Mouse (Mus musculus) liver, adult 2 months (tissue): ENCODE data around the gene Leng1. TPM values are rescaled to one million over a fixed set of nuclear protein-coding genes. Genes with fewer than 3 reads are reported as not detected.
"Not testable (repeated sequence)": the region's sequence is repeated elsewhere in the genome, so short reads cannot be mapped to it uniquely, and the experiment has no call there.

Experiments used
- DNase-seq: peaks from one replicate; pipeline ENCODE4 v3.0.0-alpha.2; 2011; ENCODE audit warnings: low read depth, low spot score; ENCODE audit errors: extremely low read depth
- H3K27ac ChIP-seq: fragments of 200-500 bp; replicated peaks from 2 replicates; pipeline ENCODE4 v1.5.1; 2012; ENCODE audit warnings: low read depth, mild to moderate bottlenecking, control low read depth, inconsistent platforms, low read length; ENCODE audit not compliant: insufficient read depth
- H3K27me3 ChIP-seq: fragments of 200-500 bp; 2 replicates; pipeline ENCODE4 v1.6.1; 2012; ENCODE audit warnings: mild to moderate bottlenecking, moderate library complexity, low read length, inconsistent platforms; ENCODE audit not compliant: control insufficient read depth, insufficient read depth
- H3K36me3 ChIP-seq: fragments of 200-500 bp; 2 replicates; pipeline ENCODE4 v1.6.1; 2012; ENCODE audit warnings: low read length, inconsistent platforms; ENCODE audit not compliant: control insufficient read depth, insufficient read depth
- H3K4me1 ChIP-seq: fragments of 200-500 bp; 2 replicates; pipeline ENCODE4 v1.6.1; 2011; ENCODE audit warnings: low read length; ENCODE audit not compliant: control insufficient read depth, insufficient read depth
- H3K4me3 ChIP-seq: fragments of 200-500 bp; 2 replicates; pipeline ENCODE4 v1.5.1; 2011; ENCODE audit warnings: low read depth, mild to moderate bottlenecking, control low read depth, low read length, moderate library complexity; ENCODE audit not compliant: insufficient read depth
- H3K79me2 ChIP-seq: fragments of 200-500 bp; 2 replicates; pipeline ENCODE4 v1.6.1; 2012; ENCODE audit warnings: inconsistent platforms, mild to moderate bottlenecking, low read length, moderate library complexity; ENCODE audit not compliant: control insufficient read depth, insufficient read depth
- H3K9ac ChIP-seq: fragments of 200-500 bp; 2 replicates; pipeline ENCODE4 v1.6.1; 2012; ENCODE audit warnings: low read depth, mild to moderate bottlenecking, control low read depth, inconsistent platforms, low read length
- CTCF ChIP-seq: fragments of 200-500 bp; IDR thresholded peaks from 2 replicates; pipeline ENCODE4 v1.5.1; 2011; ENCODE audit warnings: low read depth, low read length, control low read depth
- POLR2A ChIP-seq: fragments of 200-500 bp; IDR thresholded peaks from 2 replicates; pipeline ENCODE4 v1.6.1; 2011; ENCODE audit warnings: low read length, control low read depth; ENCODE audit not compliant: insufficient read depth; ENCODE audit errors: extremely low read depth
- WGBS: fragments of 180-500 bp; shearing (Covaris S2); methylation state at CpG from one replicate; pipeline ENCODE4 v1.1.7; 2018; 5-methylcytosine and 5-hydroxymethylcytosine counted together
- polyA plus RNA-seq: library from polyadenylated mRNA; depleted of rRNA; stranded (reverse); fragments of >200 nt; gene quantifications from 2 replicates; pipeline ENCODE4 v1.2.3, GENCODE M21; 2012
- total RNA-seq: library from RNA; depleted of rRNA; stranded (reverse); fragments of >200 nt; gene quantifications from 2 replicates; pipeline ENCODE4 v1.2.3, GENCODE M21; 2014

The Leng1 gene
- total and polyA plus RNA-seq, 2 experiments = 3.6 to 5.3 TPM

GRCm38 (mm10) chr7:3707568-3708413 is 42.2 kb upstream of the Leng1 start:
- TF ChIP-seq POLR2A (no peak), CTCF (no peak)

DNA sequence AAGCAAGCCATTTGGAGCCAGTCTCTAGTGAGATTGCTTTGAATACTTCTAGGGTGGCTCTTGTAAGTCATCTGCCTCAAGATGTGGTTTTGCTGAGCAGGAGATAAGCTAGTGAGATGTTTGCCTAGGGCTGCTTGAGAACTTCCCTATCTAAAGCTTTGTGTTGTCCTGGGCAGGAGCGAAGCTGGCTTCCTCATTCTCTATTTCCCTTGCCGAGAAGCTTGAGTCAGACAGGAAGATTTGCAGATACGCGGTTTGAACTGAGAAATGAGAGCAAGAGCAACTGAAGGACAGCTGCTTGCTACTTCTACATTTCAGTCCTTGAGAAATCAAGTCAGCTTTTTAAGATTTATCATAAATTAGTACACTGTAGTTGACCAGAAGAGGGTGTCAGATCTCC is 41.4 kb upstream of the Leng1 start:
- Histone ChIP-seq H3K79me2 (no peaks in the 10 kb centered on the region; the same call in 1 of the 2 replicates), H3K36me3 (peaks cover 23% of the 10 kb centered on the region), H3K27ac (no peak overlapping the region), H3K4me3 (no peak overlapping the region), H3K9ac (no peak overlapping the region), H3K4me1 (peaks cover 2% of the 10 kb centered on the region; the same call in 1 of the 2 replicates), H3K27me3 (no peaks in the 10 kb centered on the region)
- 73% methylated on average over 4 of the region's 4 CpGs for WGBS
- peak; percentile 59 for DNase-seq
- TF ChIP-seq CTCF = no peak
- no peak for TF ChIP-seq POLR2A

More at GRCm38 (mm10) chr7:3707568-3708413, 42.2 kb upstream of the Leng1 start:
- no peak overlapping the region for H3K4me3 ChIP-seq
- H3K27ac ChIP-seq = no peak overlapping the region
- H3K9ac ChIP-seq = no peak overlapping the region
- H3K36me3 ChIP-seq = peaks cover 23% of the 10 kb centered on the region
- peaks cover 2% of the 10 kb centered on the region; the same call in 1 of the 2 replicates for H3K4me1 ChIP-seq
- no peak for DNase-seq
- H3K27me3 ChIP-seq = no peaks in the 10 kb centered on the region
- WGBS = 79% methylated on average over 7 of the region's 7 CpGs
- no peaks in the 10 kb centered on the region; the same call in 1 of the 2 replicates for H3K79me2 ChIP-seq

- H3K4me1 ChIP-seq = peaks cover 2% of the 10 kb centered on the region; the same call in 1 of the 2 replicates
- H3K4me3 ChIP-seq = no peak overlapping the region
- H3K27me3 ChIP-seq = no peaks in the 10 kb centered on the region
- WGBS = 70% methylated on average over 11 of the region's 11 CpGs
- no peak for TF ChIP-seq CTCF
- no peak for TF ChIP-seq POLR2A
- no peaks in the 10 kb centered on the region; the same call in 1 of the 2 replicates for H3K79me2 ChIP-seq
- no peak overlapping the region for H3K27ac ChIP-seq
- DNase-seq = no peak
- H3K9ac ChIP-seq = no peak overlapping the region
- H3K36me3 ChIP-seq = peaks cover 23% of the 10 kb centered on the region
Measured at GRCm38 (mm10) chr7:3706343-3706934, 40.8 kb upstream of the Leng1 start.

DNA sequence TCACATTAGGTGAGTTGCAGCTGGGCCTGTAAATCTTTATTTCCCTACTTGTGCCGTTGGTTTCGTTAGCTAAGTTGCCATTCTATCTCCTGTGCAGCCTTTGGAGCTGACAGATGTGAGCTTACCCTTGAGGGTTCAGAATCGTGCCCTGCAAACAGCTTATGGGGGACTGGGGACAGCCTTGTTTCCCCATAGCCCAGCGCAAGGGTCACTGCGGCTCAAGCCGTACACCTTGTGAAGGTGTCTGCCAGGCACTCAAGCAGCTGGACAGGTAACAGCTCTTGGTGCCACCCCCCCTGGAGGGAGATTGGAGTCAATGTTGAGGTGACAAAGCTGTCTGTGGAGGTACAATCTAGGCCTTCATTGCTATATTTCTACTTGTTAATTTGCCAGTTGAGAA is 40.3 kb upstream of the Leng1 start:
- no peak overlapping the region for H3K27ac ChIP-seq
- no peaks in the 10 kb centered on the region; the same call in 1 of the 2 replicates for H3K79me2 ChIP-seq
- peaks cover 2% of the 10 kb centered on the region; the same call in 1 of the 2 replicates for H3K4me1 ChIP-seq
- peak overlapping the region; percentile 42; the same call in 1 of the 2 replicates for H3K9ac ChIP-seq
- WGBS = 36% methylated on average over 6 of the region's 6 CpGs
- DNase-seq = no peak
- H3K4me3 ChIP-seq = no peak overlapping the region
- H3K27me3 ChIP-seq = no peaks in the 10 kb centered on the region
- TF ChIP-seq CTCF = no peak
- TF ChIP-seq POLR2A = no peak
- peaks cover 24% of the 10 kb centered on the region for H3K36me3 ChIP-seq

DNA sequence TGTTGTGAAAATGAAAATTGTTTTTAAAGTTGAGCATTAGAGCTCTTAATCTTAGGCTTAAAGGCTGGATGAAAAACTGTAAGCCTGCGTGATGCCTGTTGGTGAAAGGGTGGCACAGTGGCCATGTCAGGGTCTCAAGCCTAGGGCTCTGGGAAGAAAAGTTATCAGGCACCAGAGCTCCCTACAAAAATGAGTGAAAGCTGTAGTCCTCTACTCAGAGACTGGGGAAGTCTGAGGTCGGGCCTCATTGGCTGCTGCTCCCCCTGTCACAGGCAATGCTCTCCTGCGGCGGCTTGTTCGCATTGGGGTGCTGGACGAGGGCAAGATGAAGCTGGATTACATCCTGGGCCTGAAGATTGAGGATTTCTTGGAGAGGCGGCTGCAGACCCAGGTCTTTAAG is 39.8 kb upstream of the Leng1 start:
- WGBS = 51% methylated on average over 7 of the region's 7 CpGs
- not testable (repeated sequence) for H3K79me2 ChIP-seq, H3K4me3 ChIP-seq, H3K27me3 ChIP-seq, DNase-seq, H3K27ac ChIP-seq, H3K9ac ChIP-seq, H3K4me1 ChIP-seq
- H3K36me3 ChIP-seq = peaks cover 25% of the 10 kb centered on the region

GRCm38 (mm10) chr7:3704475-3704874 is 38.8 kb upstream of the Leng1 start:
- peak; percentile 73 for DNase-seq

More at GRCm38 (mm10) chr7:3704475-3704874, 38.8 kb upstream of the Leng1 start:
- H3K4me1 ChIP-seq = peaks cover 2% of the 10 kb centered on the region; the same call in 1 of the 2 replicates
- peaks cover 25% of the 10 kb centered on the region for H3K36me3 ChIP-seq
- TF ChIP-seq CTCF = no peak
- no peak for TF ChIP-seq POLR2A
- peak overlapping the region; percentile 68 for H3K27ac ChIP-seq
- H3K27me3 ChIP-seq = no peaks in the 10 kb centered on the region
- H3K9ac ChIP-seq = peak overlapping the region; percentile 75
- peak overlapping the region; percentile 62 for H3K4me3 ChIP-seq
- WGBS = under 1% methylated on average over 20 of the region's 20 CpGs
- no peaks in the 10 kb centered on the region; the same call in 1 of the 2 replicates for H3K79me2 ChIP-seq
